Mouse (Mus musculus): ENCODE data around the gene Odf2.

GRCm38 (mm10) chr2:29944723-29945122 is 55.7 kb downstream of the Odf2 start:
- TF ChIP-seq MAFK (IDR thresholded peaks at IDR 0.05; ENCODE audit: borderline replicate concordance, low read depth, low read length) (no peak), POLR2A (IDR thresholded peaks at IDR 0.05; ENCODE audit: control insufficient read depth in 1 of 2, insufficient read depth in 1 of 2, low read depth in 1 of 2, low read length in 2 of 2, poor library complexity in 1 of 2) (no peak), CTCF (IDR thresholded peaks at IDR 0.05 in 2 of 3, conservative IDR thresholded peaks at IDR 0.05 in 1 of 3; ENCODE audit: control insufficient read depth in 1 of 3, insufficient read depth in 1 of 3, low read depth in 2 of 3, low read length in 3 of 3, poor library complexity in 1 of 3, severe bottlenecking in 1 of 3) (no peak), RAD21 (IDR thresholded peaks at IDR 0.05; ENCODE audit: low read depth, low read length) (no peak), SIN3A (IDR thresholded peaks at IDR 0.05; ENCODE audit: low read length) (no peak), GATA1 (IDR thresholded peaks at IDR 0.05; ENCODE audit: low read depth, low read length) (no peak)
